Mouse (Mus musculus) left cerebral cortex, adult 8-10 months (tissue): ENCODE results near the gene Kifc3. TPM values are rescaled to one million over a fixed set of nuclear protein-coding genes. Genes with fewer than 3 reads are reported as not detected.

Experiments used
- DNase-seq, 2 experiments: peaks; one replicate each; pipeline ENCODE4 v3.0.0; 2022; ENCODE audit warnings: low spot score in 2 of 2
- total RNA-seq, 4 experiments: library from RNA; stranded (reverse); gene quantifications; 2 replicates each; pipeline ENCODE4 v1.2.4; 2022

The Kifc3 gene
- total RNA-seq, 4 experiments from 2014 or later: 52.8 to 71.1 (median 56.8) TPM

- DNase-seq: no peak
Measured at GRCm38 (mm10) chr8:95136218-95136617, 66.4 kb downstream of the Kifc3 start.

GRCm38 (mm10) chr8:95135242-95135641 is 67.4 kb downstream of the Kifc3 start:
- no peak for DNase-seq

- no peak for DNase-seq
Measured at GRCm38 (mm10) chr8:95134186-95134585, 68.4 kb downstream of the Kifc3 start.

- DNase-seq: no peak
Measured at GRCm38 (mm10) chr8:95131983-95132382, 70.6 kb downstream of the Kifc3 start.

GRCm38 (mm10) chr8:95130966-95131537 is 71.6 kb downstream of the Kifc3 start:
- DNase-seq: no peak

GRCm38 (mm10) chr8:95128750-95129260 is 73.8 kb downstream of the Kifc3 start:
- DNase-seq: no peak

- no peak for DNase-seq
Measured at GRCm38 (mm10) chr8:95127658-95128057, 75.0 kb downstream of the Kifc3 start.

- DNase-seq: no peak
Measured at GRCm38 (mm10) chr8:95126497-95126896, 76.1 kb downstream of the Kifc3 start.

- DNase-seq: no peak
Measured at GRCm38 (mm10) chr8:95123455-95123854, 79.2 kb downstream of the Kifc3 start.

GRCm38 (mm10) chr8:95113750-95114149 is 88.9 kb downstream of the Kifc3 start:
- no peak for DNase-seq

GRCm38 (mm10) chr8:95113108-95113507 is 89.5 kb downstream of the Kifc3 start:
- no peak for DNase-seq

- no peak for DNase-seq
Measured at GRCm38 (mm10) chr8:95112594-95112993, 90.0 kb downstream of the Kifc3 start.

- DNase-seq: no peak
Measured at GRCm38 (mm10) chr8:95107306-95107705, 95.3 kb downstream of the Kifc3 start.

GRCm38 (mm10) chr8:95101972-95102371 is 100.6 kb downstream of the Kifc3 start:
- DNase-seq: no peak

- DNase-seq: peak in 1 of 2 experiments; percentile 42
Measured at GRCm38 (mm10) chr8:95099009-95099408, 103.6 kb downstream of the Kifc3 start.

GRCm38 (mm10) chr8:95093574-95093973 is 109.0 kb downstream of the Kifc3 start:
- DNase-seq: no peak

GRCm38 (mm10) chr8:95085432-95086141 is 117.0 kb downstream of the Kifc3 start:
- no peak for DNase-seq

GRCm38 (mm10) chr8:95084744-95085431 is 117.7 kb downstream of the Kifc3 start:
- no peak for DNase-seq

GRCm38 (mm10) chr8:95084261-95084660 is 118.4 kb downstream of the Kifc3 start:
- DNase-seq: no peak

- no peak for DNase-seq
Measured at GRCm38 (mm10) chr8:95081650-95082049, 121.0 kb downstream of the Kifc3 start.

GRCm38 (mm10) chr8:95080381-95081341 is 122.0 kb downstream of the Kifc3 start, which contains the start of gene Katnb1:
Katnb1 (plus strand) TSS chr8:95081186.
- peak; percentile 93 to 100 for DNase-seq
